Mouse (Mus musculus) monocyte, adult 2 months (primary cell): Measurements from ENCODE around the gene Miga1.

Experiments used
- DNase-seq, 2 experiments: peaks; one replicate each; pipeline ENCODE4 v3.0.0; 2022; ENCODE audit warnings: low spot score in 2 of 2, low read depth in 1 of 2

Gene Miga1

GRCm38 (mm10) chr3:152339862-152340557, at the start of gene Miga1:
Miga1 (minus strand) TSS chr3:152340407.
- DNase-seq = no peak

- DNase-seq = no peak
These were observed 43.9 kb upstream of the Miga1 start for GRCm38 (mm10) chr3:152384106-152384505.

- no peak for DNase-seq
These were observed 35.9 kb upstream of the Miga1 start for GRCm38 (mm10) chr3:152376063-152376462.

GRCm38 (mm10) chr3:152364181-152364580, 24.0 kb upstream of the Miga1 start:
- no peak for DNase-seq

- DNase-seq = no peak
These were observed 18.9 kb upstream of the Miga1 start for GRCm38 (mm10) chr3:152359151-152359550.

GRCm38 (mm10) chr3:152356751-152357150, 16.5 kb upstream of the Miga1 start:
- no peak for DNase-seq

GRCm38 (mm10) chr3:152355361-152355760, 15.2 kb upstream of the Miga1 start:
- no peak for DNase-seq

GRCm38 (mm10) chr3:152353434-152354177, 13.4 kb upstream of the Miga1 start:
- DNase-seq = no peak

GRCm38 (mm10) chr3:152352289-152352688, 12.1 kb upstream of the Miga1 start:
- no peak for DNase-seq

GRCm38 (mm10) chr3:152350966-152351365, 10.8 kb upstream of the Miga1 start:
- no peak for DNase-seq

- no peak for DNase-seq
These were observed 10.2 kb upstream of the Miga1 start for GRCm38 (mm10) chr3:152350431-152350830.

- no peak for DNase-seq
These were observed 8.0 kb upstream of the Miga1 start for GRCm38 (mm10) chr3:152348011-152348830.

GRCm38 (mm10) chr3:152347227-152347626, 7.0 kb upstream of the Miga1 start:
- no peak for DNase-seq

GRCm38 (mm10) chr3:152346633-152347141, 6.5 kb upstream of the Miga1 start:
- DNase-seq = no peak

- DNase-seq = peak; percentile 67 to 88
These were observed 5.8 kb upstream of the Miga1 start, which contains the start of gene Usp33 for GRCm38 (mm10) chr3:152345732-152346632. Usp33 (plus strand) TSS chr3:152346478.

- DNase-seq = no peak
These were observed 2.8 kb upstream of the Miga1 start for GRCm38 (mm10) chr3:152342961-152343517.

GRCm38 (mm10) chr3:152336085-152336484, 4.1 kb downstream of the Miga1 start:
- DNase-seq = no peak

- no peak for DNase-seq
These were observed 6.6 kb downstream of the Miga1 start for GRCm38 (mm10) chr3:152333641-152334040.

GRCm38 (mm10) chr3:152332545-152333300, 7.5 kb downstream of the Miga1 start:
- DNase-seq = no peak
